Mouse (Mus musculus) neural tube, embryonic 11.5 days (tissue): ENCODE results near the gene Klhl5. TPM values are rescaled to one million over a fixed set of nuclear protein-coding genes. Genes with fewer than 3 reads are reported as not detected.
A peak's percentile ranks its signal among the peaks of the same experiment; 100 is the strongest.

Experiments used
- ATAC-seq: fragments of 200-750 bp; cut with Nextera tagmentation; 2 replicates; pipeline ENCODE4 v1.8.0; 2017; ENCODE audit warnings: moderate number of reproducible peaks, mild to moderate bottlenecking, moderate TSS enrichment, moderate library complexity; ENCODE audit not compliant: insufficient read depth, low FRiP score, low TSS enrichment
- DNase-seq: peaks from one replicate; pipeline ENCODE4 v3.0.0-alpha.2; 2015; ENCODE audit warnings: low spot score
- H3K27ac ChIP-seq: fragments of 300-500 bp; sonication (generic); 2 replicates; pipeline ENCODE4 v1.5.1; 2014; ENCODE audit warnings: low read depth, mild to moderate bottlenecking, low read length
- H3K27me3 ChIP-seq: fragments of 300-500 bp; sonication (generic); 2 replicates; pipeline ENCODE4 v1.6.1; 2014; ENCODE audit warnings: mild to moderate bottlenecking, low read length, mixed read lengths; ENCODE audit not compliant: control insufficient read depth, insufficient read depth
- H3K36me3 ChIP-seq: fragments of 300-500 bp; sonication (generic); 2 replicates; pipeline ENCODE4 v1.6.1; 2014; ENCODE audit warnings: mild to moderate bottlenecking, low read length, moderate library complexity, mixed read lengths; ENCODE audit not compliant: control insufficient read depth, insufficient read depth
- H3K4me1 ChIP-seq: fragments of 300-500 bp; sonication (generic); 2 replicates; pipeline ENCODE4 v1.6.1; 2014; ENCODE audit warnings: low read length, mixed read lengths; ENCODE audit not compliant: control insufficient read depth, insufficient read depth
- H3K4me2 ChIP-seq: fragments of 300-500 bp; sonication (generic); 2 replicates; pipeline ENCODE4 v1.6.1; 2014; ENCODE audit warnings: low read depth, mild to moderate bottlenecking, moderate library complexity
- H3K4me3 ChIP-seq: fragments of 300-500 bp; sonication (generic); 2 replicates; pipeline ENCODE4 v1.5.1; 2014; ENCODE audit warnings: low read depth, low read length
- H3K9ac ChIP-seq: fragments of 300-500 bp; sonication (generic); 2 replicates; pipeline ENCODE4 v1.6.1; 2014; ENCODE audit warnings: mild to moderate bottlenecking, low read length
- H3K9me3 ChIP-seq: fragments of 300-500 bp; sonication (generic); 2 replicates; pipeline ENCODE4 v1.6.1; 2016; ENCODE audit warnings: low read length; ENCODE audit not compliant: control insufficient read depth
- WGBS: fragments of 180-500 bp; shearing (Covaris S2); extraction: QIAGEN DNeasy Blood & Tissue Kit; methylation state at CpG from one replicate; pipeline ENCODE4 v1.1.7; 2014; 5-methylcytosine and 5-hydroxymethylcytosine counted together
- polyA plus RNA-seq: library from polyadenylated mRNA; unstranded; fragments of >200 nt; fragmentation: Nextera tagmentation; extraction: Ambion mirVana; gene quantifications from 2 replicates; pipeline ENCODE4 v1.2.1, GENCODE M21; 2014

Gene Klhl5
- polyA plus RNA-seq, 1 experiment from 2014 or later: 26.9 TPM

GRCm38 (mm10) chr5:65157412-65158381 is 50.4 kb downstream of the Klhl5 start:
- Histone ChIP-seq H3K4me3 (no peak overlapping the region), H3K9me3 (no peaks in the 10 kb centered on the region), H3K27me3 (no peaks in the 10 kb centered on the region), H3K27ac (no peak overlapping the region), H3K9ac (no peak overlapping the region), H3K4me1 (no peaks in the 10 kb centered on the region), H3K4me2 (no peak overlapping the region), H3K36me3 (no peaks in the 10 kb centered on the region; the same call in 1 of the 2 replicates)
- no peak for ATAC-seq
- WGBS: 76% methylated on average over 22 of the region's 22 CpGs
- no peak for DNase-seq

- Histone ChIP-seq H3K4me1 (no peaks in the 10 kb centered on the region), H3K9ac (no peak overlapping the region), H3K27me3 (no peaks in the 10 kb centered on the region), H3K27ac (no peak overlapping the region), H3K36me3 (no peaks in the 10 kb centered on the region; the same call in 1 of the 2 replicates), H3K4me3 (no peak overlapping the region), H3K9me3 (no peaks in the 10 kb centered on the region), H3K4me2 (no peak overlapping the region)
- DNase-seq (no peak), ATAC-seq (no peak)
- 89% methylated on average over 20 of the region's 20 CpGs for WGBS
Observed at GRCm38 (mm10) chr5:65158696-65159305, 51.5 kb downstream of the Klhl5 start.

GRCm38 (mm10) chr5:65163001-65163400 is 55.7 kb downstream of the Klhl5 start:
- Histone ChIP-seq H3K4me2 (no peak overlapping the region), H3K27me3 (no peaks in the 10 kb centered on the region), H3K36me3 (peaks cover 3% of the 10 kb centered on the region), H3K9me3 (no peaks in the 10 kb centered on the region), H3K9ac (no peak overlapping the region), H3K27ac (no peak overlapping the region), H3K4me3 (no peak overlapping the region), H3K4me1 (no peaks in the 10 kb centered on the region)
- DNase-seq (no peak), ATAC-seq (no peak)
- WGBS: 70% methylated on average over 5 of the region's 5 CpGs

GRCm38 (mm10) chr5:65163489-65164092 is 56.3 kb downstream of the Klhl5 start:
- no peak for DNase-seq
- H3K27ac ChIP-seq: no peak overlapping the region
- H3K36me3 ChIP-seq: peaks cover 3% of the 10 kb centered on the region
- no peak for ATAC-seq
- no peaks in the 10 kb centered on the region for H3K4me1 ChIP-seq
- H3K4me3 ChIP-seq: no peak overlapping the region
- H3K4me2 ChIP-seq: no peak overlapping the region
- H3K27me3 ChIP-seq: no peaks in the 10 kb centered on the region
- no peaks in the 10 kb centered on the region for H3K9me3 ChIP-seq
- 90% methylated on average over 17 of the region's 17 CpGs for WGBS
- no peak overlapping the region for H3K9ac ChIP-seq

GRCm38 (mm10) chr5:65170206-65170605 is 62.9 kb downstream of the Klhl5 start:
- Histone ChIP-seq H3K4me1 (no peaks in the 10 kb centered on the region), H3K4me2 (no peak overlapping the region), H3K9me3 (no peaks in the 10 kb centered on the region), H3K27ac (no peak overlapping the region), H3K27me3 (no peaks in the 10 kb centered on the region), H3K4me3 (no peak overlapping the region), H3K36me3 (no peaks in the 10 kb centered on the region), H3K9ac (no peak overlapping the region)
- ATAC-seq (no peak), DNase-seq (no peak)
- WGBS: 88% methylated on average over 9 of the region's 9 CpGs

- ATAC-seq (no peak), DNase-seq (peak; percentile 11)
- Histone ChIP-seq H3K27me3 (no peaks in the 10 kb centered on the region), H3K4me3 (no peak overlapping the region), H3K27ac (no peak overlapping the region), H3K4me2 (no peak overlapping the region), H3K9me3 (no peaks in the 10 kb centered on the region), H3K9ac (no peak overlapping the region), H3K4me1 (no peaks in the 10 kb centered on the region), H3K36me3 (no peaks in the 10 kb centered on the region)
- 78% methylated on average over 26 of the region's 26 CpGs for WGBS
Observed at GRCm38 (mm10) chr5:65175035-65175917, 67.9 kb downstream of the Klhl5 start.

- Histone ChIP-seq H3K4me3 (no peak overlapping the region), H3K36me3 (no peaks in the 10 kb centered on the region), H3K27ac (no peak overlapping the region), H3K27me3 (no peaks in the 10 kb centered on the region), H3K9me3 (no peaks in the 10 kb centered on the region), H3K9ac (no peak overlapping the region), H3K4me2 (no peak overlapping the region), H3K4me1 (no peaks in the 10 kb centered on the region)
- 75% methylated on average over 13 of the region's 13 CpGs for WGBS
- DNase-seq: no peak
- ATAC-seq: no peak
Observed at GRCm38 (mm10) chr5:65175918-65176484, 68.7 kb downstream of the Klhl5 start.

GRCm38 (mm10) chr5:65177026-65177514 is 69.7 kb downstream of the Klhl5 start:
- no peaks in the 10 kb centered on the region for H3K36me3 ChIP-seq
- DNase-seq (peak; percentile 16), ATAC-seq (no peak)
- no peaks in the 10 kb centered on the region for H3K27me3 ChIP-seq
- 79% methylated on average over 11 of the region's 11 CpGs for WGBS
- H3K9ac ChIP-seq: no peak overlapping the region
- H3K4me3 ChIP-seq: no peak overlapping the region
- no peak overlapping the region for H3K4me2 ChIP-seq
- no peaks in the 10 kb centered on the region for H3K9me3 ChIP-seq
- H3K4me1 ChIP-seq: no peaks in the 10 kb centered on the region
- no peak overlapping the region for H3K27ac ChIP-seq
